Mouse (Mus musculus): ENCODE measurements around the gene E130114P18Rik.

Gene E130114P18Rik

GRCm38 (mm10) chr4:97596348-97596747 lies 181.5 kb downstream of the E130114P18Rik start:
- no peak for DNase-seq

DNA sequence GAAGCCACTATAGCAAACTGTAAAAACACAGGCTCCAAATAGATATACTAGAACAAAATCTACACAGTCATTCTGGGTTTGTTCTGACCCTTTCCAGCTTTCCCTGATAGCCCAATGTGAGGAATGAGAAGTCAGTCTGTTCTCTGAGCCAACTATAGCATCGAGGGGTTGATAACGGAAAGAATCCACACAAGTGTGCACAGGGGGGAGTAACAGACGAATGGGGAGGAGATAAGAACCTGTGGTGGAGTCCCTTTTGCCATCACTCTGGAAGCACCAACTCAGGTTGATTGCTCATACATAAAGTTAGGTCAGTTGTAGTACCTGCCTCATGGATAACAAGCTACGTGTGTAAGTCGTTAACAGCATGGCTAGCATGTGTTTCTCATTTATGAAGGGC lies 184.0 kb downstream of the E130114P18Rik start:
- DNase-seq, result no peak

DNA sequence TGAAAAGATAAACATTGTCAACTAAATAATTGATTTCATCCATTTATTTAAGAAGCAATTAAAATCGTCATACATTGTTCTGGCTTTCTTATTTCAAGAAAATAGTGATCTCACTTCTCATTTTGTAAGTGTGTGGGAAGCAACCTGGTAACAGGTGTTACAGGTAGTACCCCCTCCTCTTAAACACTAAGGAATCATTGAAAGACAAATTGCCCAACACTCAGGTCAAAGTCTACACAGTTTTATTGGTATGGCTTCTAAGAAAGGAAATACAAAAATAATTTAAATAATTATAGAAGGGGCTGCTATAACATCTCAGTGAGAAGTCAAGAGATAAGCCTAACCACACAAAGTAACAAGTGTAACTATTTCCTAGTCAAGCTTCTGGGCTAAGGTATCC lies 188.1 kb downstream of the E130114P18Rik start:
- DNase-seq, result no peak

- DNase-seq, result no peak
Measured at GRCm38 (mm10) chr4:97587412-97588010, 190.4 kb downstream of the E130114P18Rik start.

- no peak for DNase-seq
Measured at GRCm38 (mm10) chr4:97585170-97585569, 192.7 kb downstream of the E130114P18Rik start.

- DNase-seq, result no peak
Measured at GRCm38 (mm10) chr4:97584445-97585130, 193.3 kb downstream of the E130114P18Rik start.

GRCm38 (mm10) chr4:97582796-97583430 lies 195.0 kb downstream of the E130114P18Rik start:
- no peak for DNase-seq

DNA sequence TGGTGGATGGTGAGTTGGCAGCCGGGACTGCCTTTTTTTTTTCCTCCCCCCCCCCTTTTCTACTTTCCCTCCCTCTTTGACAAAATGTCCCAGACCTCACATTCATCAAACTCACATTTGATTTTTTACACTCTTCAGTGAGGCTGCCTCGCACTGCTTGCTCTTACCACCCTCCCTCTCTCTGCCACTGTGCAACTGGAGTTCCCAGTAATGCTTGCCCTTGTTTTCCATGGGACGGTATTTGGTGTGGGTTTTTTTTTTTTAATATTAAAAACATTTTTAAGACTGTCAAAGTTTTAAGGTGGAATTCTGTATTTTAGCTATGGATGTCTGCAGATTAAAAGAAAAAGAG lies 195.8 kb downstream of the E130114P18Rik start:
- no peak for DNase-seq

- no peak for DNase-seq
Measured at GRCm38 (mm10) chr4:97581314-97582063, 196.4 kb downstream of the E130114P18Rik start.

- DNase-seq, result no peak
Measured at GRCm38 (mm10) chr4:97580906-97581305, 197.0 kb downstream of the E130114P18Rik start.

- DNase-seq, result no peak
Measured at GRCm38 (mm10) chr4:97578571-97579165, 199.2 kb downstream of the E130114P18Rik start.

DNA sequence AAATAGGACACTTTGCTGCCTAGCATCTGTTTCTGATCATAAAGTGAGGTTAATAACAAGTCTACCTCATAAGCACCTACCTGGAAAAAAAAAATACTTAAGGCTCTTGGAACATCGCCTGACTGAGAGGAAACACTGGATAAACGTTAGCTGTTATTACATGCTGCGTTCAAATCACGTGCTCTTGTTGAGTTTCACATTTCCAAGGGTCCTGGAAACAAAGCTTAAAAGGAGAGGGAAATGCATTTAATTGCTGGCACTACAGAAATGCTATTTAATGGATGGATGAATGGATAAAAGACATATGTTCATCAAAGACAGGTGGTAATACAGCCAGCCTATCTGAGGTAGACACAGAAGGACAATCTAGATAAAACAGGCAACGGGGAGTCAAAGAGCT lies 200.4 kb downstream of the E130114P18Rik start:
- no peak for DNase-seq

DNA sequence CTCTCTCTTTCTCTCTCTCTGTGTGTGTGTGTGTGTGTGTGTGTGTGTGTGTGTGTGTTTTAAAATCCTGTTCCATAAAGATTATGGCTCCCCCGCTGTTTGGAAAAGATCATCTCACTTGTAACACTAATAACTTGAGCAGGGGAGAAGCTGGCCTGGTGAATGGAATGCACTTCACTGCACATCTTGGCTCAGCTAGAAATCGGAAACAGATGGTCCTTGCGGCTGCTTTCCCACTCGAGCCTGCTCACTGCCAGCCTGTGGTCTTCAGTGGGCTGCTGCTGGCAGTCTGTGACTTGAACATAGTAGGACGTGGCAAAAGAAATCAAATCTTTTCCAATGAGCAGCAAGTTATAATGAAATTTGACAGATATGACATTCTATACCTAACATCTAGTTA lies 202.4 kb downstream of the E130114P18Rik start:
- DNase-seq, result no peak

- no peak for DNase-seq
Measured at GRCm38 (mm10) chr4:97569320-97569719, 208.6 kb downstream of the E130114P18Rik start.

GRCm38 (mm10) chr4:97564656-97565055 lies 213.2 kb downstream of the E130114P18Rik start:
- peak in 1 of 2 experiments; percentile 7 for DNase-seq

- DNase-seq, result no peak
Measured at GRCm38 (mm10) chr4:97564199-97564598, 213.7 kb downstream of the E130114P18Rik start.

DNA sequence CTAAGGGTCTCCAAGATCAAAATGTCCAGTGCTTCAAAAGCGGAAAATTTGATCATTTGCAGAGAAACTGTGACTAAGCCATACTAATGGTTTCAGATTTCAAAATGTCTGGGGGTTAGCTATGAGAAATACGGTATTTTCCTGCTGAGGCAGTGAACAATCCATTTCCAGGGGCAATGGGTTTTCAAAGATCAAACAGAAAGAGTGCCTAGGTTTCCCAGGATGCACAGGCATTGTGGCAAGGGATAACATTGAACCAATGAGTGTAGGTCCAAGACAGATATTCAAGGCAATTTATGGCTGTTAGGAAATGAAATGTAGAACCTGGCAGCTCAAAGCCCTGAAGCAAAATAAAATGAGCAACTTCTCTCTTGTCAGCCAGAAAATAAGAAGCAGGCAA lies 220.3 kb downstream of the E130114P18Rik start:
- DNase-seq, result no peak

DNA sequence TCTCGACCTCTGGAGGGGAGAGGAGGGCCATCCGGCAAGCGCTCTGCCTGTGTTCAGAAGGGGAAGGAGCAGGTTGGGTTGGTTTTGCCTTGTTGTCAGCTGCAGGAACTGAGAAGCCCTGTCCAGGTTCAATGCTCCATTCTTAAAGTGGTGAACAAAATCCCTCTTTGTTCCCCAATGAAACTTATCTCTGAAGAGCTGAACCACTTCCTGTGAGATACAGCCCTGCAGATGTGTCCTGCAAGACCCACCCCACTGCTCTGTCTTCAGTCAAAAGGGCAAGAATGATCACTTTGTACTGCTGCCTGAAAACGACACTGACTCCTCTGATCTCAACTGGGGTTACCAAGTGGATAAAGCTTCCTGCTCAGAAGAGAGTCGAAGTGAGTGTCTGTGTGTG lies 233.9 kb downstream of the E130114P18Rik start:
- no peak for DNase-seq

DNA sequence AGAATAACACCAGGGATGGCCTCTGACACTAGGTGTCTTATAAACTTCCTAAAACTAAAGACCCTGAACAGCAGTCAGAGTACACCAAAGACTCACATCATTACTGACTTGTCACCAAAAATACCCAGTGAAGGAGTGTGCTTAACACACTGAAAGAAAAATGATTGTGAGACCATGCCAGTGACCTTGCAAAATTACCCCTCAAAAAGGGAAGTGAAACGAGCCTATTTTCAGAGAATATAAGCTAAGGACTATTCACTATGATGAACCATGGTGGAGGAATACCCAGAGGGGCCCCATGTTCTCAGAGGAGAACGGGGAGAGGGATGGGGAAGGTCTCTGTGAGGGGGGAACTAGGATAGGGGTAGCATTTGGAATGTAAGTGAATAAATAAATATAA lies 245.8 kb downstream of the E130114P18Rik start:
- no peak for DNase-seq

DNA sequence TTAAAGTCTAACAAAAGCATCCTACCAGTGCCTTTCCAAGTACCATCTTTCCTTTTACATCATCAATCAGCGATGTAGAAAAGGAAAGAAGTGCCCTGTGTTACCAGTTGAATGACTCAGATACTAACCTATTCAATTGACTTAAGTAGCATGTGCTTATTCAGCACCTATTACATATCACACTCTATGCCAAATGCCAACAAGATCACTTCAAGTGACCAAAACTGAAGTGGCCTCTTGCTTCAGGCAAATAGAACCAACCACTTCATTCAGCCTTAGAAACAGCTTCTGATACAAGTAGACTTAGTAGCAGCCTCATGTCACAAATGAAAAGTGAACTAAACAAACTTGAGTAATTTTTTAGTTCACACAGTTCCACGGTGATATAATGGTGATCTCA lies 249.4 kb downstream of the E130114P18Rik start:
- DNase-seq, result peak; percentile 8 to 49

Data from lung, adult 18-20 months (tissue).